Mouse (Mus musculus): ENCODE data around the gene Tmem222.

DNA sequence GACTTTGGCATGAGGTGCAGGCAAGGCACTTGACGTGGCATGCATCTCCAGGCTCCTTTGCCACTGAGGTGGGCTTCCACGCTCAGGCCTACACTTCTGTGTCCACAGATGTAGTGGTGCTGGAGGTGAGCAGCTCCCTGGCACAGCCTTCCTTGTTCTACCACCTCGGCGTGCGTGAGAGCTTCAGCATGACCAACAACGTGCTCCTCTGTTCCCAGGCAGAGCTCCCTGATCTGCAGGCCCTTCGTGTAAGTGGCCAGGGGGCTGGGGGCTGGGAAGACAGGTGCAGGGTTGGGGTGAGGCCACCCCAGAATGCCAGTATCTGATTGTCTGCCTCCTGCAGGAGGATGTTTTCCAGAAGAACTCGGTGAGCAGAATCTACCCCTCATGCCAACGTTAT lies 34.9 kb downstream of the Tmem222 start:
- TF ChIP-seq TAL1 (IDR thresholded peaks at IDR 0.05; ENCODE audit: low read length): no peak
- TF ChIP-seq GATA1 (IDR thresholded peaks at IDR 0.05; ENCODE audit: low read length): no peak

Data from erythroblast, embryonic 14.5 days (primary cell).